Mouse (Mus musculus) cortical plate, adult 2 months (tissue): ENCODE measurements around the gene Zc3h7a.

Experiments used
- CTCF ChIP-seq: fragments of 200-500 bp; IDR thresholded peaks from 2 replicates; pipeline ENCODE4 v1.5.1; 2011; ENCODE audit warnings: mild to moderate bottlenecking, control low read depth, low read length; ENCODE audit not compliant: insufficient read depth; ENCODE audit errors: extremely low read depth
- POLR2A ChIP-seq: fragments of 200-500 bp; IDR thresholded peaks from 2 replicates; pipeline ENCODE4 v1.6.1; 2011; ENCODE audit warnings: mild to moderate bottlenecking, low read length, control low read depth; ENCODE audit not compliant: insufficient read depth; ENCODE audit errors: extremely low read depth

GRCm38 (mm10) chr16:11193231-11193630, 17.0 kb upstream of the Zc3h7a start:
- no peak for TF ChIP-seq POLR2A
- no peak for TF ChIP-seq CTCF
